Mouse (Mus musculus): ENCODE results near the gene Ifitm6. TPM values are rescaled to one million over a fixed set of nuclear protein-coding genes. Genes with fewer than 3 reads are reported as not detected.

Gene Ifitm6
- polyA plus RNA-seq, 1 experiment from 2014 or later, result 0.93 TPM

GRCm38 (mm10) chr7:141060426-141061242 is 42.9 kb upstream of the Ifitm6 start, which contains the start of gene B4galnt4:
Gene B4galnt4, plus strand, starts transcription at chr7:141061104.
- Histone ChIP-seq H3K4me3 (ENCODE audit: low read depth, low read length) (peak within 1 kb of the TSS; percentile 52), H3K9me3 (ENCODE audit: control insufficient read depth) (no peaks in the 10 kb centered on the region), H3K9ac (ENCODE audit: low read depth, low read length) (peak within 1 kb of the TSS; percentile 55), H3K27me3 (replicated peaks; ENCODE audit: control insufficient read depth, insufficient read depth, low read length) (peaks cover 8% of the 10 kb centered on the region; the same call in 1 of the 2 replicates), H3K36me3 (ENCODE audit: control insufficient read depth, insufficient read depth) (0 out of 2 replicates have a peak, but pooled peaks cover 4% of the 10 kb centered on the region), H3K4me2 (replicated peaks; ENCODE audit: low read depth) (peak within 1 kb of the TSS; percentile 97), H3K4me1 (replicated peaks; ENCODE audit: control insufficient read depth, insufficient read depth, low read length) (peaks cover 6% of the 10 kb centered on the region; the same call in 1 of the 2 replicates), H3K27ac (ENCODE audit: low read depth, low read length) (no peak within 1 kb of the TSS; the same call in 1 of the 2 replicates)
- TF ChIP-seq CTCF (IDR thresholded peaks at IDR 0.05; ENCODE audit: low read depth), result no peak
- WGBS, result under 1% methylated on average over 71 of the region's 72 CpGs
- peak; percentile 63 for ATAC-seq

- Histone ChIP-seq H3K9ac (ENCODE audit: low read depth, low read length) (no peak overlapping the region), H3K36me3 (ENCODE audit: control insufficient read depth, insufficient read depth) (0 out of 2 replicates have a peak, but pooled peaks cover under 1% of the 10 kb centered on the region), H3K27me3 (replicated peaks; ENCODE audit: control insufficient read depth, insufficient read depth, low read length) (peaks cover 8% of the 10 kb centered on the region; the same call in 1 of the 2 replicates), H3K27ac (ENCODE audit: low read depth, low read length) (no peak overlapping the region; the same call in 1 of the 2 replicates), H3K4me2 (replicated peaks; ENCODE audit: low read depth) (peak overlapping the region; percentile 97), H3K4me1 (replicated peaks; ENCODE audit: control insufficient read depth, insufficient read depth, low read length) (peaks cover 6% of the 10 kb centered on the region; the same call in 1 of the 2 replicates), H3K9me3 (ENCODE audit: control insufficient read depth) (no peaks in the 10 kb centered on the region), H3K4me3 (ENCODE audit: low read depth, low read length) (no peak overlapping the region)
- WGBS, result 58% methylated on average over 2 of the region's 2 CpGs
- TF ChIP-seq CTCF (IDR thresholded peaks at IDR 0.05; ENCODE audit: low read depth), result no peak
- ATAC-seq, result no peak
Measured at GRCm38 (mm10) chr7:141059929-141060328, 42.2 kb upstream of the Ifitm6 start.

GRCm38 (mm10) chr7:141058601-141059341 is 41.0 kb upstream of the Ifitm6 start:
- H3K4me2 ChIP-seq (replicated peaks; ENCODE audit: low read depth), result no peak overlapping the region
- 86% methylated on average over 14 of the region's 14 CpGs for WGBS
- H3K4me3 ChIP-seq (ENCODE audit: low read depth, low read length), result no peak overlapping the region
- no peak overlapping the region for H3K27ac ChIP-seq (ENCODE audit: low read depth, low read length)
- ATAC-seq, result no peak
- peaks cover 6% of the 10 kb centered on the region; the same call in 1 of the 2 replicates for H3K4me1 ChIP-seq (replicated peaks; ENCODE audit: control insufficient read depth, insufficient read depth, low read length)
- H3K36me3 ChIP-seq (ENCODE audit: control insufficient read depth, insufficient read depth), result no peaks in the 10 kb centered on the region
- peaks cover 8% of the 10 kb centered on the region; the same call in 1 of the 2 replicates for H3K27me3 ChIP-seq (replicated peaks; ENCODE audit: control insufficient read depth, insufficient read depth, low read length)
- H3K9ac ChIP-seq (ENCODE audit: low read depth, low read length), result no peak overlapping the region
- no peak for TF ChIP-seq CTCF (IDR thresholded peaks at IDR 0.05; ENCODE audit: low read depth)
- no peaks in the 10 kb centered on the region for H3K9me3 ChIP-seq (ENCODE audit: control insufficient read depth)

GRCm38 (mm10) chr7:141057541-141057940 is 39.8 kb upstream of the Ifitm6 start:
- no peak overlapping the region for H3K4me3 ChIP-seq (ENCODE audit: low read depth, low read length)
- H3K9me3 ChIP-seq (ENCODE audit: control insufficient read depth), result no peaks in the 10 kb centered on the region
- 96% methylated on average over 1 of the region's 1 CpGs for WGBS
- TF ChIP-seq CTCF (IDR thresholded peaks at IDR 0.05; ENCODE audit: low read depth), result no peak
- ATAC-seq, result no peak
- H3K4me1 ChIP-seq (replicated peaks; ENCODE audit: control insufficient read depth, insufficient read depth, low read length), result peaks cover 6% of the 10 kb centered on the region; the same call in 1 of the 2 replicates
- H3K36me3 ChIP-seq (ENCODE audit: control insufficient read depth, insufficient read depth), result no peaks in the 10 kb centered on the region
- H3K27me3 ChIP-seq (replicated peaks; ENCODE audit: control insufficient read depth, insufficient read depth, low read length), result peaks cover 8% of the 10 kb centered on the region; the same call in 1 of the 2 replicates
- H3K4me2 ChIP-seq (replicated peaks; ENCODE audit: low read depth), result no peak overlapping the region
- no peak overlapping the region for H3K27ac ChIP-seq (ENCODE audit: low read depth, low read length)
- H3K9ac ChIP-seq (ENCODE audit: low read depth, low read length), result no peak overlapping the region

GRCm38 (mm10) chr7:141056976-141057375 is 39.3 kb upstream of the Ifitm6 start:
- WGBS, result 80% methylated on average over 6 of the region's 6 CpGs
- TF ChIP-seq CTCF (IDR thresholded peaks at IDR 0.05; ENCODE audit: low read depth), result no peak

GRCm38 (mm10) chr7:141055785-141056184 is 38.1 kb upstream of the Ifitm6 start:
- Histone ChIP-seq H3K27me3 (replicated peaks; ENCODE audit: control insufficient read depth, insufficient read depth, low read length) (no peaks in the 10 kb centered on the region; the same call in 1 of the 2 replicates), H3K27ac (ENCODE audit: low read depth, low read length) (no peak overlapping the region), H3K9ac (ENCODE audit: low read depth, low read length) (no peak overlapping the region), H3K4me3 (ENCODE audit: low read depth, low read length) (no peak overlapping the region), H3K9me3 (ENCODE audit: control insufficient read depth) (no peaks in the 10 kb centered on the region), H3K4me1 (replicated peaks; ENCODE audit: control insufficient read depth, insufficient read depth, low read length) (peaks cover 6% of the 10 kb centered on the region; the same call in 1 of the 2 replicates), H3K36me3 (ENCODE audit: control insufficient read depth, insufficient read depth) (no peaks in the 10 kb centered on the region), H3K4me2 (replicated peaks; ENCODE audit: low read depth) (no peak overlapping the region)
- WGBS, result 76% methylated on average over 4 of the region's 4 CpGs
- peak; percentile 22; the same call in 1 of the 2 replicates for TF ChIP-seq CTCF (IDR thresholded peaks at IDR 0.05; ENCODE audit: low read depth)
- ATAC-seq, result no peak

More at GRCm38 (mm10) chr7:141056976-141057375, 39.3 kb upstream of the Ifitm6 start:
- no peak overlapping the region for H3K4me2 ChIP-seq (replicated peaks; ENCODE audit: low read depth)
- no peaks in the 10 kb centered on the region for H3K36me3 ChIP-seq (ENCODE audit: control insufficient read depth, insufficient read depth)
- H3K27ac ChIP-seq (ENCODE audit: low read depth, low read length), result no peak overlapping the region
- H3K27me3 ChIP-seq (replicated peaks; ENCODE audit: control insufficient read depth, insufficient read depth, low read length), result peaks cover 8% of the 10 kb centered on the region; the same call in 1 of the 2 replicates
- peaks cover 6% of the 10 kb centered on the region; the same call in 1 of the 2 replicates for H3K4me1 ChIP-seq (replicated peaks; ENCODE audit: control insufficient read depth, insufficient read depth, low read length)
- no peak overlapping the region for H3K9ac ChIP-seq (ENCODE audit: low read depth, low read length)
- no peaks in the 10 kb centered on the region for H3K9me3 ChIP-seq (ENCODE audit: control insufficient read depth)
- no peak for ATAC-seq
- H3K4me3 ChIP-seq (ENCODE audit: low read depth, low read length), result no peak overlapping the region

All from intestine, postnatal 0 days (tissue).